Mouse (Mus musculus): ENCODE results near the gene Tmem98.

Tmem98 gene

GRCm38 (mm10) chr11:80854908-80855307 is 44.9 kb downstream of the Tmem98 start:
- Histone ChIP-seq H3K36me3 (ENCODE audit: control insufficient read depth, insufficient read depth, low read length, poor library complexity, severe bottlenecking) (no peaks in the 10 kb centered on the region), H3K27me3 (ENCODE audit: control insufficient read depth, insufficient read depth, low read length, poor library complexity, severe bottlenecking) (no peaks in the 10 kb centered on the region)
- DNase-seq (ENCODE audit: low read depth, low spot score): no peak

- no peak for DNase-seq (ENCODE audit: low read depth, low spot score)
- no peaks in the 10 kb centered on the region for H3K36me3 ChIP-seq (ENCODE audit: control insufficient read depth, insufficient read depth, low read length, poor library complexity, severe bottlenecking)
- no peaks in the 10 kb centered on the region for H3K27me3 ChIP-seq (ENCODE audit: control insufficient read depth, insufficient read depth, low read length, poor library complexity, severe bottlenecking)
Observed at GRCm38 (mm10) chr11:80856827-80857226, 46.9 kb downstream of the Tmem98 start.

GRCm38 (mm10) chr11:80858065-80858464 is 48.1 kb downstream of the Tmem98 start, which contains the start of gene Spaca3:
TSS of gene Spaca3 (plus strand) at chr11:80858365.
- no peak for DNase-seq (ENCODE audit: low read depth, low spot score)
- H3K36me3 ChIP-seq (ENCODE audit: control insufficient read depth, insufficient read depth, low read length, poor library complexity, severe bottlenecking): no peaks in the 10 kb centered on the region
- no peaks in the 10 kb centered on the region for H3K27me3 ChIP-seq (ENCODE audit: control insufficient read depth, insufficient read depth, low read length, poor library complexity, severe bottlenecking)

GRCm38 (mm10) chr11:80862941-80863340 is 53.0 kb downstream of the Tmem98 start:
- Histone ChIP-seq H3K27me3 (ENCODE audit: control insufficient read depth, insufficient read depth, low read length, poor library complexity, severe bottlenecking) (no peaks in the 10 kb centered on the region), H3K36me3 (ENCODE audit: control insufficient read depth, insufficient read depth, low read length, poor library complexity, severe bottlenecking) (no peaks in the 10 kb centered on the region)
- DNase-seq (ENCODE audit: low read depth, low spot score): no peak

- Histone ChIP-seq H3K36me3 (ENCODE audit: control insufficient read depth, insufficient read depth, low read length, poor library complexity, severe bottlenecking) (no peaks in the 10 kb centered on the region), H3K27me3 (ENCODE audit: control insufficient read depth, insufficient read depth, low read length, poor library complexity, severe bottlenecking) (no peaks in the 10 kb centered on the region)
- DNase-seq (ENCODE audit: low read depth, low spot score): no peak
Observed at GRCm38 (mm10) chr11:80868039-80868438, 58.1 kb downstream of the Tmem98 start.
